Mouse (Mus musculus) heart, embryonic 10.5 days (tissue): ENCODE results near the gene Slc22a23. TPM values are rescaled to one million over a fixed set of nuclear protein-coding genes. Genes with fewer than 3 reads are reported as not detected.

ENCODE experiments used
- DNase-seq: peaks from one replicate; pipeline ENCODE4 v3.0.0-alpha.2; 2017; ENCODE audit warnings: low spot score
- H3K27ac ChIP-seq: fragments of 300-500 bp; sonication (generic); 2 replicates; pipeline ENCODE4 v1.5.1; 2016; ENCODE audit warnings: mild to moderate bottlenecking
- H3K27me3 ChIP-seq: fragments of 300-500 bp; sonication (generic); 2 replicates; pipeline ENCODE4 v1.6.1; 2016; ENCODE audit warnings: mild to moderate bottlenecking; ENCODE audit not compliant: poor library complexity, insufficient read depth, severe bottlenecking
- H3K36me3 ChIP-seq: fragments of 300-500 bp; sonication (generic); 2 replicates; pipeline ENCODE4 v1.6.1; 2016; ENCODE audit warnings: mild to moderate bottlenecking, moderate library complexity
- H3K4me1 ChIP-seq: fragments of 300-500 bp; sonication (generic); 2 replicates; pipeline ENCODE4 v1.6.1; 2016; ENCODE audit warnings: mild to moderate bottlenecking
- H3K4me3 ChIP-seq: fragments of 300-500 bp; sonication (generic); 2 replicates; pipeline ENCODE4 v1.5.1; 2016; ENCODE audit warnings: mild to moderate bottlenecking, moderate library complexity
- H3K9me3 ChIP-seq: fragments of 300-500 bp; sonication (generic); 2 replicates; pipeline ENCODE4 v1.6.1; 2016; ENCODE audit warnings: mild to moderate bottlenecking, moderate library complexity
- WGBS: fragments of 180-500 bp; shearing (Covaris S2); methylation state at CpG from one replicate; pipeline ENCODE4 v1.1.7; 2016; 5-methylcytosine and 5-hydroxymethylcytosine counted together
- polyA plus RNA-seq: library from polyadenylated mRNA; unstranded; fragments of >200 nt; fragmentation: Nextera tagmentation; extraction: Ambion mirVana; gene quantifications from 2 replicates; pipeline ENCODE4 v1.2.1, GENCODE M21; 2016

Slc22a23 gene
- polyA plus RNA-seq, 1 experiment from 2014 or later = 5.1 TPM

DNA sequence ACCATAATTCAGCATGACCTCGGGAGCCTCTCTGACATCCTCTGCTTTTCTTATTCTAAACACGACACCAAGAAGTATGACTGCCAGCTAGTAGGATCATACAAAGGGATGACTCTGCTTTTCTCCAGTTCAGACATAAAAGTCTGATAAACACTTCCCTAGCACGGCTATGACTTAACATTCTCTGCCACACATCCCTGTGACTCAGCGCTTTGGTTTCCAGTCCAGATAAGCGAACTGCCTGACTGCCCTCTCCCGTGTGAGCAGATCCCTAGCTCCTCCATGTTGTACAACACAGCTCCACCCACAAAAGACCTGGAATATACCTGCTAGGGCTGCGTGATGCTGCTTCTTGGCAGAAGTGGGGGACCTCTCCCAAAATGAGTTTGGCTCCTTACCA, 12.2 kb downstream of the Slc22a23 start:
- WGBS = 19% methylated on average over 7 of the region's 7 CpGs
- peak; percentile 92 for DNase-seq
- no peaks in the 10 kb centered on the region for H3K36me3 ChIP-seq
- no peaks in the 10 kb centered on the region for H3K9me3 ChIP-seq
- peaks cover 22% of the 10 kb centered on the region for H3K4me1 ChIP-seq
- peak overlapping the region; percentile 60; the same call in 1 of the 2 replicates for H3K27ac ChIP-seq
- H3K4me3 ChIP-seq = no peak overlapping the region
- H3K27me3 ChIP-seq = no peaks in the 10 kb centered on the region

DNA sequence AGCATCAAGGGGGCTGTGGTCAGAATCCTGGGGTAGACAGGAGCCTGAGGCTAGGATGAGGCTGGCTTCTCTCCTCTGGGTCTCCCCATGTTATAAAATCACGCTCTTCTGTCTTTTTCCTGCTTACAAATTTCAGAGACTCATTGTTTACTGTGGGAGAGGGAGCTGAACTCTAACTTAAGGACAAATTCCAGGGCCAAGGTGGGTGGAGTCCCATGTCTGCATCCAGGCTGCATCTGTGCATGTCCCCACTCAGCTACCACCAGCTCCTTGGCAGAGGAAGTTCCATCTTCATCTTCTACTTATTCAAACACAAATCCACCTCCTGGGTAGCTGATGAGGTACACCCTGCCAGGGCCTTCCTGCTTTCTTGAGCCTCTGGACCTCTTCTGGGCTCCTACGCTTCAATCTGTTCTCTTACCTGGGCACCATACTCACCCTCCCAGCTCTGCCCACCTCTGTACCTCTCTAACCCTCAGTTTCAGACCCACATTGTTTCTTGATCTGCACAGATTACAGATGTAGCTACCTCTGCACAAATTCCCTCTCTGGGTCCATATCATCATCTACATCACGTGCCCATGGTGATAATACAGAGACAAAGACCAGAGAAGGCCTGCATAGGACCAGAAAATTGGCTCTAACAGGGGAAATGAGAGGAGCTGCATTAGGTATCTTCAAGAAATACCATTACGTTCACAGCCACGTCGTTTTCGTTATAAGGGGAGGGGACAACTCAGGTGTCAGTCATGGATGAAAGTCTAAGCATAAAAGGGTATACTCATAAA, 13.4 kb downstream of the Slc22a23 start:
- DNase-seq = no peak
- Histone ChIP-seq H3K27ac (peak overlapping the region; percentile 60), H3K4me1 (peaks cover 22% of the 10 kb centered on the region), H3K36me3 (no peaks in the 10 kb centered on the region), H3K9me3 (no peaks in the 10 kb centered on the region), H3K4me3 (no peak overlapping the region), H3K27me3 (no peaks in the 10 kb centered on the region)
- WGBS = 85% methylated on average over 7 of the region's 7 CpGs

DNA sequence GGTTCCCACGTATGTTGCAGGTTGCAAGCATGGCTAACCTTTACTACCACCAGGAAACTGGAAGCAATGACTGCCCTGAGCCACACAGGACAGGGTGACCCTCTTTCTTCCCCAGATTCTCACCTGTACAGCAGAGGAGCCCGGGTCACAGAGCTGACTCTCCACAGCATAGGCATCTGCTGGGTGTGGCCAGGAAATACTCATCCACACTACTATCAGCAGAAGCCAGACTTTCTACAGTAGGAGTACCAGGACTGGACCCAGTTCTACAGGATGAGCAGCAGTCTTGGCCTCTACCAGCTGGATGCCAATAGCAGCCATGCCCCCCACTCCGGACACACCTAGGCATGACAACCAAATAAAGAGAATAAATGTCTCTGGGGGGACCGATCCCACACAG, 15.4 kb downstream of the Slc22a23 start:
- DNase-seq = no peak
- H3K36me3 ChIP-seq = no peaks in the 10 kb centered on the region
- H3K4me1 ChIP-seq = peaks cover 22% of the 10 kb centered on the region
- H3K9me3 ChIP-seq = no peaks in the 10 kb centered on the region
- peak overlapping the region; percentile 60; the same call in 1 of the 2 replicates for H3K27ac ChIP-seq
- no peak overlapping the region for H3K4me3 ChIP-seq
- H3K27me3 ChIP-seq = no peaks in the 10 kb centered on the region
- 86% methylated on average over 4 of the region's 4 CpGs for WGBS

DNA sequence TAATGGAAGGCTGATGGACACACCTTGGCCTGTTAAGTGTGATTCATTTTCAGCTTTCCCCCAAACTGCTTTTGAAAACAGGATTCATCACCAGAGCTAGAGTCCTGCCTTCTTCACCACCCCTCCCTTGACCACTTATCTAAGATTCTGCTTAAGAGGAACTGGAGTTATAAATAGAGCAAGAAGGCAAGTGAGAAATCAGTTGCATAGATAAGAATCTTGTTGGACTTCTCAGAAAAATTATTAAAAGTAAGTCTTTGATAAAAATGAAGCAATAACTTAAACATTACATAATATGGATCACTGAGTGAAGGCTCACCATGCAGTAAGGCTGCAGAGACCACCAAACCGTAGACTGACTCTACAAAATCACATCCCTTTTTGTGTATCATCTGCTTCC, 18.0 kb downstream of the Slc22a23 start:
- DNase-seq = no peak
- 88% methylated on average over 1 of the region's 1 CpGs for WGBS
- no peaks in the 10 kb centered on the region for H3K27me3 ChIP-seq
- no peaks in the 10 kb centered on the region for H3K36me3 ChIP-seq
- no peak overlapping the region for H3K27ac ChIP-seq
- H3K4me3 ChIP-seq = no peak overlapping the region
- no peaks in the 10 kb centered on the region for H3K9me3 ChIP-seq
- H3K4me1 ChIP-seq = peaks cover 21% of the 10 kb centered on the region

DNA sequence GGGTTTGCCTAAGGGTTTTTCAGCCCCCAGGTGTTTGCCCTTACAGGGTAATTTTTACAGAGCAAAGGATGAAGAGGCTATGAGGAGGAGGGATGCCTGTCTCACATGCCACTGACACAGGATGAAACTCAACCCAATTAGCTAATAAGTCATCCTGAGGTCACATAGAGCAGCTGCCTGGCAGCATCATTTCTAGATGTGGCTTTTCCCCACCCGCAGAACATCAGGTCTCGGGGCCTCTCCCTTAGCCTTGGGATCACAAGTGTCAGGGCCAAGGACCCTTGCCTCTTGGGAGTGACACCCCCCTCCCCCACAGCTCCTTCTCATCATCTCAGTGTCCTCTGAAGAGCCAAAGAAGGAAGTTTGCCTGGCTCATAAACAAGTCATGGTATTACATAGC, 21.6 kb downstream of the Slc22a23 start:
- DNase-seq = no peak
- H3K9me3 ChIP-seq = no peaks in the 10 kb centered on the region
- 76% methylated on average over 2 of the region's 2 CpGs for WGBS

DNA sequence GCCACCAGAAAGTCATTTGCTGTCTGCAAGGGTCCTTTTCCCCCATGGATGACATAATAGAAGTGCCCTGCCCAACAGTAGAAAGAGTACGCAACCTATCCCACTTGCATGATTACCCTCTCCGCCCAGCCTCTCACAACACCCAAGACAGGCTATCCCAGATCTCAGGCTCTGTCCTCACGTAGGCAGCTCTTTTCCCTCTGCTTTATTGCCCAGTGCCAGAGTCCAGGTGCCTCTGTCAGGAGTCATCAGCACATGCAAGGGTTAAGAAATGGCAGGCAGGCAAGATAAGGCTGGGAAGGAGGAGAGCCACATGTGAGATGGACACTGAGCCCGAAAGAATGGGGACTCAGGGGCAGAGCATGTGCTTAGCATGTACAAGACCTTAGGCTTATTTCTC, 24.5 kb downstream of the Slc22a23 start:
- Histone ChIP-seq H3K36me3 (no peaks in the 10 kb centered on the region), H3K9me3 (no peaks in the 10 kb centered on the region), H3K27me3 (no peaks in the 10 kb centered on the region), H3K27ac (no peak overlapping the region), H3K4me1 (peaks cover 20% of the 10 kb centered on the region), H3K4me3 (no peak overlapping the region)
- DNase-seq = no peak
- 76% methylated on average over 4 of the region's 4 CpGs for WGBS

More for the DNA sequence above, 21.6 kb downstream of the Slc22a23 start:
- no peak overlapping the region for H3K4me3 ChIP-seq
- no peak overlapping the region for H3K27ac ChIP-seq
- H3K36me3 ChIP-seq = no peaks in the 10 kb centered on the region
- H3K4me1 ChIP-seq = peaks cover 10% of the 10 kb centered on the region; the same call in 1 of the 2 replicates
- H3K27me3 ChIP-seq = no peaks in the 10 kb centered on the region

DNA sequence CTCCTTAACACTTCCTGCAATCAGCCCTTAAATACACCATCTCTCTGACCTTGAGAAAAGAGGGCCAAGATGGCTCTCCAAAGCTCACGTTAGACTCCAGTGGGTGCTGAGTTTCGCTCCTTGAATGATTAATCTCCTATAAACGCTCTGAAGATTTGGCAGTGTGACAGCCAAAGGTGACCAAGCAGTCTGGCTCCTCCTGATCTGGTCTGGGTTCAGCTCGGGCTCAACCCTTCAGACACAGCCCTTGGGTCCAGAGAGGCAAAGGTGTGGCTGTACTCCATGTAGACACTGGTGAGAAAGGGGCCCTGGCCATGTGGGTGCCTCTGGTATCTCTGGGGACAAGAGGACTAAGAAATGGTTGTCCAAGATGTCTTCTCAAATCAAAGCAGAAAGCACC, 27.9 kb downstream of the Slc22a23 start:
- DNase-seq = no peak
- Histone ChIP-seq H3K27me3 (no peaks in the 10 kb centered on the region), H3K9me3 (no peaks in the 10 kb centered on the region), H3K27ac (no peak overlapping the region), H3K4me1 (peaks cover 10% of the 10 kb centered on the region), H3K4me3 (no peak overlapping the region), H3K36me3 (no peaks in the 10 kb centered on the region)
- 79% methylated on average over 4 of the region's 4 CpGs for WGBS

DNA sequence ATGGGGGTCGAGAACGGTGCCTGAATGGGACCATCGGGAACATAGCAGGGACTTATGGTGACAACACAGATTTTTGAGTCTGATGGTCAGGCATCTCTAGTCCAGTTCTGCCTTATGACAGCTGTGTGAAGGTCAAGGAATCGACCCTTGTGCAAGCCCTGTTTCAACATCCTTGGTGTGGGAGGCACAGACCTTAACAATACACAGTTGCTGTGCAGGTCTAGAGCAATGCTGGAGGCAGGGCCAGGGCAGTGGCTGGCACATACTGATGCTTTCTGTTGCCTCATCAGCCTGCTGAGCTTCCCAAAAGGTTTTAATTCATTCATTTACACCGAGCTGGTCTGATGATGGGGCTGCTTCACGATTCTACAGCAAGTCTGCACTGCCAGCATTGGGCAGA, 28.5 kb downstream of the Slc22a23 start:
- H3K4me1 ChIP-seq = peaks cover 10% of the 10 kb centered on the region
- H3K36me3 ChIP-seq = no peaks in the 10 kb centered on the region
- no peaks in the 10 kb centered on the region for H3K27me3 ChIP-seq
- WGBS = 83% methylated on average over 6 of the region's 6 CpGs
- 0 out of 2 replicates have a peak overlapping the region, but pooled peaks have one; percentile 10 for H3K27ac ChIP-seq
- no peak for DNase-seq
- no peak overlapping the region for H3K4me3 ChIP-seq
- no peaks in the 10 kb centered on the region for H3K9me3 ChIP-seq

DNA sequence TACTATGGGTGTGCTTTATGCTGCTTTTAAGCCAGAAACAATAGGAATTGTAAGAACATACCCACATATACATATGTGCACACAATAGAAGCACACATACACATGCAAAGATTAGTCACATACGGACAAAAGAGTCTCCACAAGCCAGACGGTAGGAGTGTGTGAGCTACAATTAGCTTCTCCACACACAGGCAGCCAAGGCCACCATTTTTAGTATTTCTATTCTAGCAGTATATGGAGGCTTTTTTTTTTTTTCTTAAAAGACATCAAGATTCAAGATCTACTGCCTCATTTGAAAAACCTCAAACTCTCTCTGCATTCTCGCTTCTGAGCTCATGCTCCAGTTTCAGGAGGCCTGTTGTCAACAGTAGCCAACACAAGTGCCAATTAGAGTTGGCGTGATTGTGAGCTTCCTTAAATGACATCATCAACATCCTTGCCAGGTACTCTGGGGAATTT, 31.9 kb downstream of the Slc22a23 start:
- 62% methylated on average over 4 of the region's 4 CpGs for WGBS
- DNase-seq = no peak
- H3K9me3 ChIP-seq = no peaks in the 10 kb centered on the region
- no peaks in the 10 kb centered on the region for H3K36me3 ChIP-seq
- peaks cover 22% of the 10 kb centered on the region for H3K4me1 ChIP-seq
- H3K27me3 ChIP-seq = no peaks in the 10 kb centered on the region
- no peak overlapping the region for H3K27ac ChIP-seq
- no peak overlapping the region for H3K4me3 ChIP-seq

DNA sequence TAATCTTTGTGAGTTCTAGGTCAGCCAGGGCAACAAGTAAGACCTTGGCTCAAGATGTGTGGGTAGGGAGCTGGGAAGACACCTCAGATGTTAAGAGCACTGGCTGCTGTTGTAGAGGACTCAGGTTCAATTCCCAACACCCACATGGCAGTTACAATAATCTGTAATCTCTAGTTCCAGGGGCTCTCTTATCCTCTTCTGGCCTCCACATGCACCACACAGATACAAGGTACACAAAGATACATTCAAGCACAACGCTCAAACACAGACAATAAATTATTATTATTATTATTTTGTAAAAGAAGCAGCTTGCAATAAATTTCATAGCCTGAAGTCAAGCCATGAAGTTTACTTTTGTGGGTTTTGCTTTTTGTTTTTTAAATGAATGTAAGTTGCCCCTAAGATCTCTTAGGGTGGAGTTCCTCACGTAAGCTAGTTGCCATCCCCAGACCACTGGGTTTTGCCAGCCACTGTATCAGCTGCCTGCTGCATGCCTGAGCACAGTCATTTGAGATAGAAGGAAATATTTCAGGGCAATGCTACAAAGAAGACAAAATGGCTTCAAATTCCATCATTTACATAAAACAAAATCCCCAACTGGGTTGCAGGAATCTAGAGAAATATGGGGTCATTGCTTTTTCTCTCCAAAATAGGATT, 32.5 kb downstream of the Slc22a23 start:
- Histone ChIP-seq H3K36me3 (no peaks in the 10 kb centered on the region), H3K4me3 (no peak overlapping the region), H3K9me3 (no peaks in the 10 kb centered on the region), H3K27ac (no peak overlapping the region), H3K27me3 (no peaks in the 10 kb centered on the region), H3K4me1 (peaks cover 27% of the 10 kb centered on the region)
- 70% methylated on average over 2 of the region's 2 CpGs for WGBS
- DNase-seq = no peak

DNA sequence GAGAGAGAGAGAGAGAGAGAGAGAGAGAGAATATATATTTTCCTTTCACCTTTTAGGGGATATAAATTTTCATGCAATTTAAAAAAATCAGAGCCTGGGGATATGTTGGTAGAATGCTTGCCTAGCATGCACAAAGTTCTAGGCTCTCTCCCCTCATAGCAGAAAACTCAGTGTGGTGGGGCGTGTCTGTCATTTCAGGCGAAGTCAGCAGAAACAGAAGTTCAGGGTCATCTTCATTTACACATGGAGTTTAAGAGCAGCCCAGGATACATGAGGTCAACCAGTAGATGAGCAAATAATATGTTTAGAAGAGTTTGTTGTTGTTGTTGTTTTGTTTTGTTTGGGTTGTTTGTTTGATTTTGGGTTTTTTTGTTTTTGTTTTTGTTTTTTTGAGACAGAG, 33.4 kb downstream of the Slc22a23 start:
- Histone ChIP-seq H3K4me3 (no peak overlapping the region), H3K36me3 (no peaks in the 10 kb centered on the region), H3K27ac (no peak overlapping the region), H3K27me3 (no peaks in the 10 kb centered on the region), H3K9me3 (no peaks in the 10 kb centered on the region), H3K4me1 (peaks cover 27% of the 10 kb centered on the region)
- DNase-seq = no peak
- WGBS = 75% methylated on average over 2 of the region's 2 CpGs

DNA sequence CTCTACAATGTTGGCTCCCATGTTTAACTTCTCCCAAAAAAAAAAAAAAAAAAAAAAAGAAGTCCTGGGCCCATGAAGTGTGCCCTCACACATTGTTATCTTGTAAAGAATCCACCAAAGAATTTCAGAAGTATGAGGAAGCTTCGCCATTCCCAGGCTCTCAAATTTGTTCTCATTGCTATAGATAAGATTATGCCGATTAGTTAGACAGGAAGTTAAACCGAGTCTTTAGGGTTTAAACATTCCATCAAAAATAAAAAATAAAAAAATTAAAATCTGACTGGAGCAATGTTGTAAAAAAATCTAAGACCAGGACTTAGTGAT, 36.4 kb downstream of the Slc22a23 start:
- peaks cover 37% of the 10 kb centered on the region for H3K4me1 ChIP-seq
- no peak overlapping the region for H3K27ac ChIP-seq
- no peak for DNase-seq
- H3K9me3 ChIP-seq = no peaks in the 10 kb centered on the region
- WGBS = 49% methylated on average over 3 of the region's 3 CpGs
- no peak overlapping the region for H3K4me3 ChIP-seq
- no peaks in the 10 kb centered on the region for H3K36me3 ChIP-seq
- H3K27me3 ChIP-seq = no peaks in the 10 kb centered on the region

DNA sequence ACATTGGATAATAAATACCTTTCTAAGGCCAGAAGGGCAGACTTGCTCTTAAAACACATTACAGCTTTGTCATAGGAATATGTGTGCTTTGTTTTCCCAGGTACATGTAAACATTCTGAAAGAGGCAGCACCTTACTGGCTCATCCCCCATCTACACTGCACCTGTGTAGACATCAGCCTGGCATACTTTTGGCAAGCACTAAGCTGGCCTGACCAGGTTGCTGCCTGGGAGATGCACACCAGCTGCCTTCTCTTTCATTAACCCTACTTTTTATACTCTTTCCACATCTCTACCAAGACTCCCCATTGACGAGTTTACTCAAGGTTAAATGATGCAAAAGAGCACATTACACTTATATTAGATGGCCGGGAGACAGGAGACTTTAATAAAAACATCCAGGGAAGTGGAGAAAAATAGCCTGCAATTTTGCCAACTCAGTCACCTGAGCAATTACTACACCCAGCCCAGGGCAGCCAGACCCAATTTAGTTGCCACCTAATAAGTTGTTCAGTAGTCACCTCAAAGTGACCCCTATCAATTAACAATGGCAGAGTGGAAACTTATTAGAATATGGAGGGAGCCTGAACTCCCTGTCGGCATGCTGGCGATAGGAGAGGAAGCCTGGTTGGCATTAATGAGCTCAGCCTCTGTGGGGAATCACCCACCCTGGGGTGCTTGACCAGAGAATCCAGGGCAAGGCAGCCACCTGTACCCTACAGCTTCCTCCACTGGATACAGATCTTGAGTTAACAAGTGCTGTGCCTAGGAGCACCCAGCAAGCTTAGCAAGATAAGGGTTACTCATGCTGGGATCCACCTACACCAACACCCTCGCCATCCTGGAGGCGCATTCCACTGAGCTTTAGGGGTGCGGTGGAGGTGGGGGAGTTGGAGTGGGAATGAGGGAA, 37.0 kb downstream of the Slc22a23 start:
- Histone ChIP-seq H3K27me3 (no peaks in the 10 kb centered on the region), H3K27ac (no peak overlapping the region), H3K4me3 (no peak overlapping the region), H3K36me3 (no peaks in the 10 kb centered on the region), H3K9me3 (no peaks in the 10 kb centered on the region), H3K4me1 (peaks cover 43% of the 10 kb centered on the region)
- no peak for DNase-seq
- WGBS = 60% methylated on average over 7 of the region's 7 CpGs
